Mouse (Mus musculus): Measurements from ENCODE around the gene Pnkd. TPM values are rescaled to one million over a fixed set of nuclear protein-coding genes. Genes with fewer than 3 reads are reported as not detected.

Pnkd gene
- total and polyA plus RNA-seq, 3 experiments, result 52.5 to 64.2 TPM; not detected in 1

DNA sequence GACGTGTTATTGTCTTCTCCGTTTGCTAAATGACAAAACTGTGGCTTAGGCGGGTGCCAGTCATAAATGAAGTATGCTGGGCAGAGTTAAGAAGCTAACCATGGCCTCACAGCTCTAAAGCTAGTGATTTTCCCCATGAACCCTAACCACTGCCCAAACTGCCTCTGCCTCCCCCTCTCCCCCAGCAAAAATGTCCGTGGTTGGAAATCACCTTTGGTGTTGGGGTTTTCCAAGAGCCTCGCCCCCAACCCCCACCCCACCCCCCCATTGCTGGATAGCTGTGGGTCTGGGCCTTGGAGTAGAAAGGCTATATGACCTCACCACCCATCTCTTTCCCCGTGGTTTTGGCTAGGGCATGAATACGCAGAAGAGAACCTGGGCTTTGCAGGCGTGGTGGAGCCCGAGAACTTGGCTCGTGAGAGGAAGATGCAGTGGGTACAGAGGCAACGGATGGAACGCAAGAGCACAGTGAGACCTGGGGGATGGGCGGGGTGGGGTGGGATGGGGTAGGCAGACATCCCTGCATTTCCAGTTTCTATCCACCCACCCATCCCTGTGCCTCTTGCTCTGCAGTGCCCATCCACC, 66.5 kb downstream of the Pnkd start:
- DNase-seq (ENCODE audit: low read depth, low spot score), result no peak
- Histone ChIP-seq H3K27me3 (ENCODE audit: control insufficient read depth in 1 of 2, insufficient read depth in 2 of 2, low read length in 2 of 2) (no peaks in the 10 kb centered on the region), H3K27ac (ENCODE audit: control insufficient read depth, low read depth, low read length) (no peak overlapping the region), H3K79me2 (ENCODE audit: control insufficient read depth, insufficient read depth, low read length, poor library complexity) (no peaks in the 10 kb centered on the region), H3K4me3 (ENCODE audit: control insufficient read depth in 1 of 2, insufficient read depth in 1 of 2, low read depth in 2 of 2, low read length in 2 of 2) (no peak overlapping the region), H3K36me3 (ENCODE audit: control insufficient read depth in 1 of 2, insufficient read depth in 2 of 2, low read length in 2 of 2) (no peaks in the 10 kb centered on the region), H3K4me1 (ENCODE audit: control insufficient read depth in 1 of 2, insufficient read depth in 2 of 2, low read length in 2 of 2) (no peaks in the 10 kb centered on the region), H3K9me3 (replicated peaks; ENCODE audit: insufficient read depth, low read length) (no peaks in the 10 kb centered on the region), H3K9ac (ENCODE audit: control insufficient read depth, low read depth, low read length, poor library complexity, severe bottlenecking) (no peak overlapping the region)
- TF ChIP-seq E2F4 (IDR thresholded peaks at IDR 0.05; ENCODE audit: borderline replicate concordance, low read depth, low read length), result no peak
- no peak for TF ChIP-seq CHD2 (IDR thresholded peaks at IDR 0.05; ENCODE audit: low read length)
- TF ChIP-seq SMC3 (IDR thresholded peaks at IDR 0.05; ENCODE audit: low read depth, low read length), result no peak
- no peak for TF ChIP-seq ZMIZ1 (IDR thresholded peaks at IDR 0.05; ENCODE audit: low read depth, low read length)

DNA sequence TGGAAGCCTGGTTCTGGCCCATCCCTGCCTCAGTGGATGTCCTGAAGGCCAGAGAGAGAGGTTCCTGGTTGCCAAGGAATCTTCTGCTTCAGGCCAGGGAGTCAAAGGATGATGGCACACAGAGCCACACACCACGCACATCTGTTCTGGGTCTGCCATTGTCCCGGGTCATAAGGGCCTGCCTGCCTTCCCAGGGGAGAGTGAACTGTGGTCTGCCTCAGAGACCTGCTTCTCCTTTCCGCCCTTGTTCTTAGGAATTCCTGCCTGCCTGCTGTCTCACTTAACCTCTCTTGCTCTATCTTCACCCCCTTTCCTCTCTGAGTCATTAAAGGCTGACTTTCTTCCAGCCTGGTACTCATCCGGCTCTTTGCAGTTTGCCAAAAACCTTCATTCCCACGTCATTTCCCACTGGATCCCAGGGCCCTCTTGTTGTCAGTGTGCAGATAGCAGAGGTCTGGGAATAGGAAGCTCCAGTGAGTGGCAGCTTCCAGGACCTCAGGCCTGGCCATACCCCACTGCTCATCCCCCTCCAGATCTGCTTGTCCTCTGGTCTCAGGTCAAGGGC, 67.9 kb downstream of the Pnkd start:
- Histone ChIP-seq H3K36me3 (ENCODE audit: control insufficient read depth in 1 of 2, insufficient read depth in 2 of 2, low read length in 2 of 2) (no peaks in the 10 kb centered on the region), H3K4me3 (ENCODE audit: control insufficient read depth in 1 of 2, insufficient read depth in 1 of 2, low read depth in 2 of 2, low read length in 2 of 2) (no peak overlapping the region), H3K4me1 (ENCODE audit: control insufficient read depth in 1 of 2, insufficient read depth in 2 of 2, low read length in 2 of 2) (no peaks in the 10 kb centered on the region), H3K9me3 (replicated peaks; ENCODE audit: insufficient read depth, low read length) (no peaks in the 10 kb centered on the region), H3K79me2 (ENCODE audit: control insufficient read depth, insufficient read depth, low read length, poor library complexity) (no peaks in the 10 kb centered on the region), H3K9ac (ENCODE audit: control insufficient read depth, low read depth, low read length, poor library complexity, severe bottlenecking) (no peak overlapping the region), H3K27ac (ENCODE audit: control insufficient read depth, low read depth, low read length) (no peak overlapping the region), H3K27me3 (ENCODE audit: control insufficient read depth in 1 of 2, insufficient read depth in 2 of 2, low read length in 2 of 2) (no peaks in the 10 kb centered on the region)
- no peak for TF ChIP-seq MEF2A (IDR thresholded peaks at IDR 0.05; ENCODE audit: extremely low read depth, insufficient replicate concordance, low read depth, low read length, poor library complexity, severe bottlenecking)
- no peak for TF ChIP-seq MAZ (IDR thresholded peaks at IDR 0.05; ENCODE audit: low read depth, low read length)
- no peak for TF ChIP-seq MYB (IDR thresholded peaks at IDR 0.05; ENCODE audit: low read depth, low read length)
- TF ChIP-seq POLR2AphosphoS2 (IDR thresholded peaks at IDR 0.05; ENCODE audit: low read length), result no peak
- no peak for TF ChIP-seq ZMIZ1 (IDR thresholded peaks at IDR 0.05; ENCODE audit: low read depth, low read length)
- no peak for TF ChIP-seq UBTF (IDR thresholded peaks at IDR 0.05; ENCODE audit: borderline replicate concordance, insufficient read depth, low read depth, low read length)
- TF ChIP-seq BHLHE40 (IDR thresholded peaks at IDR 0.05; ENCODE audit: borderline replicate concordance, low read depth, low read length), result no peak
- no peak for TF ChIP-seq MAFK (IDR thresholded peaks at IDR 0.05; ENCODE audit: borderline replicate concordance, low read depth, low read length)
- TF ChIP-seq KAT2A (conservative IDR thresholded peaks at IDR 0.05; ENCODE audit: low read depth, low read length), result no peak
- no peak for TF ChIP-seq CHD2 (IDR thresholded peaks at IDR 0.05; ENCODE audit: low read length)
- TF ChIP-seq E2F4 (IDR thresholded peaks at IDR 0.05; ENCODE audit: borderline replicate concordance, low read depth, low read length), result no peak
- TF ChIP-seq SMC3 (IDR thresholded peaks at IDR 0.05; ENCODE audit: low read depth, low read length), result no peak
- TF ChIP-seq MXI1 (IDR thresholded peaks at IDR 0.05; ENCODE audit: low read depth, low read length), result no peak
- TF ChIP-seq ZC3H11A (IDR thresholded peaks at IDR 0.05; ENCODE audit: low read depth, low read length), result no peak
- TF ChIP-seq ZKSCAN1 (IDR thresholded peaks at IDR 0.05; ENCODE audit: low read depth, low read length), result no peak
- no peak for TF ChIP-seq GABPA (IDR thresholded peaks at IDR 0.05; ENCODE audit: low read depth, low read length)
- TF ChIP-seq RCOR1 (IDR thresholded peaks at IDR 0.05; ENCODE audit: low read depth, low read length), result no peak
- no peak for TF ChIP-seq POLR2AphosphoS5 (IDR thresholded peaks at IDR 0.05; ENCODE audit: borderline replicate concordance, low read depth, low read length)
- TF ChIP-seq MAX (IDR thresholded peaks at IDR 0.05; ENCODE audit: low read length), result no peak
- no peak for TF ChIP-seq TAL1 (IDR thresholded peaks at IDR 0.05; ENCODE audit: low read length)
- no peak for DNase-seq (ENCODE audit: low read depth, low spot score)

Data from MEL (cell line).